Mouse (Mus musculus): ENCODE data around the gene Ccin. TPM values are rescaled to one million over a fixed set of nuclear protein-coding genes. Genes with fewer than 3 reads are reported as not detected.

Ccin gene
- total and polyA plus RNA-seq, 3 experiments = not detected

DNA sequence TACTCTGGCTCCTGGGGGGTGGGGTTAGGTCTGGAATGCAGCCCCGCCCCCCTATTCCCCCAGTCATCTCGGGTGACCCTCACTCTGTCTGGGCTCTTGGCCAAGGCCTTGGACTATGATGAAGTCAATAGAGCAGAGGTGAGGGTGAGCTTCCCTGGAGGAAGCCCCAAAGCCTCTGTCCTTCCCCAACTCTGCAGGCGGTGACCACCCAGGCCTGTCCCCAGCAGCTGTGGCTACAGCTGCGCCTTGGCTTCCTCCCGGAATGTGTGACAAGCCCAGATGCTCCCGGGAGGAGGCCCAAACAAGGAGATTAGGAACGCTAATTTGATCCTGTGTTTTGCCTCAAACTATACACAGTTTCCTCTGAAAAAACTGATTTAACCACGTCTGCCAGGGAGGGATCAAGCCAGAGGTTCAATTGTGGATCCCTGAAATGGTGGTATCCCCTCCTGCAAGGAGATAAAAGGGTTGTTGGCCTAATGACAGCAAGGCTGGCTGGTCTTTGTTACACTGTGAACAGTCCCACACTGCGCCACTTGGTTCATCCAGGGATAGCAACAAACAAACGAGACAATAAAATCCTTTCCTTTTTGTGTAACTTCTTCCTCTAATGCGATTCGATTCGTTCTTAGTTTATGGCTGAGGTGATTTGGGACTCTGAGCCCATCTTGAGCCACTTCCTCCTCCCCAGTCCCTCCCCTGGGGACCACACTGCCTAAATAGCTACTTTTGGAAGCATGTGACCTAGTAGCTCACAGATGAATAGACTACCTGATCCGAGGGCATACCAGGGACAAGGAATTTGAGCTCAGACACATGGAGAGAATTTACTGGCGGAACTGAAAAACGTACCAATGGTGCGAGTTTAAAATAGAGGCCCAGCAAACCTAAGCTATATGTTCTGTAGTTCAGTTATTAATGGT lies 4.5 kb upstream of the Ccin start:
- Histone ChIP-seq H3K4me2 (ENCODE audit: insufficient read depth, low read depth, poor library complexity, severe bottlenecking) (no peak overlapping the region), H3K4me1 (ENCODE audit: control insufficient read depth in 1 of 2, insufficient read depth in 2 of 2) (peaks cover 19 to 76% of the 10 kb centered on the region in 2 experiments)

DNA sequence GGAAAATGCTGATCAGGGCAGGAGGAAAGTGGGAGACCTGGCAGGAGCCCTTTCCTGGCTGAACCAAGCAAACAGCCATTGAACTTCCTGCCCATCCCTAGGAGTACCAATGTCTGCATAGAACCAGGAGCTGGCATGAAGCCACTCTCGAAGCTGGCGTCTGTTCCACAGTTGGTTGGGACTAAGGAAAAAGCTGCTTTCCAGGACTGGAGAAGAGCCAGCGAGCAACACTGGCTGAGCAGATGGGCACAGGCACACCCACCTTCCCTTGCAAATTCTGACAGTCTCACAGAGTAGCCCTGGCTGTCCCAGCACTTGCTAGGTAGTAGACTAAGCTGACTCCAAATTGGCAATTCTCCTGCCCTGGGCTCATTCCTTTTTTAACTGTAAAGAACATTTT lies 3.5 kb upstream of the Ccin start:
- in situ Hi-C loops (cut with MboI; ENCODE audit: low pct_ligation_motif_present, low pct_unique_long_range_greater_than_20kb, low sequenced_read_pairs) = loop anchor here (5.0 to 25.0 kb wide), 2 partner anchors 52 to 242 kb away; partner anchors contain the start of genes Hrct1 and Spaar
- dilution Hi-C loops (cut with MboI; ENCODE audit: extremely low pct_ligation_motif_present, extremely low pct_unique_long_range_greater_than_20kb, low sequenced_read_pairs) = no loop called here

More for the DNA sequence above, 4.5 kb upstream of the Ccin start:
- Histone ChIP-seq H3K27me3 (replicated peaks) (no peaks in the 10 kb centered on the region), H3K27ac (ENCODE audit: insufficient read depth, low read depth) (peak overlapping the region; percentile 20; the same call in 1 of the 2 replicates), H3K79me2 (replicated peaks; ENCODE audit: control insufficient read depth, extremely low read depth, insufficient read depth, poor library complexity, severe bottlenecking) (no peaks in the 10 kb centered on the region), H3K9me3 (replicated peaks; ENCODE audit: low read length) (no peaks in the 10 kb centered on the region), H3K4me3 (replicated peaks in 1 of 3; ENCODE audit: low read depth in 2 of 3, low read length in 2 of 3, poor library complexity in 1 of 3) (no peak overlapping the region), H3K9ac (ENCODE audit: insufficient read depth, low read depth) (no peak overlapping the region), H3K36me3 (replicated peaks in 1 of 2; ENCODE audit: control insufficient read depth in 1 of 2, insufficient read depth in 1 of 2, low read length in 1 of 2) (peaks cover 17 to 54% of the 10 kb centered on the region in 2 experiments)
- dilution Hi-C loops (cut with MboI; ENCODE audit: extremely low pct_ligation_motif_present, extremely low pct_unique_long_range_greater_than_20kb, low sequenced_read_pairs) (no loop called here), in situ Hi-C loops (cut with MboI; ENCODE audit: low pct_ligation_motif_present, low pct_unique_long_range_greater_than_20kb, low sequenced_read_pairs) (loop anchor here (25.0 kb wide), 1 partner anchor 241 kb away; the partner anchor contains the start of genes Hrct1 and Spaar)
- DNase-seq (ENCODE audit: extremely low read depth) = peak; percentile 71
- TF ChIP-seq IRF4 (IDR thresholded peaks at IDR 0.05; ENCODE audit: low read depth, low read length) (no peak), MAFK (IDR thresholded peaks at IDR 0.05; ENCODE audit: insufficient replicate concordance, low read length) (no peak), POLR2A (IDR thresholded peaks at IDR 0.05; ENCODE audit: low read depth, low read length) (no peak)

DNA sequence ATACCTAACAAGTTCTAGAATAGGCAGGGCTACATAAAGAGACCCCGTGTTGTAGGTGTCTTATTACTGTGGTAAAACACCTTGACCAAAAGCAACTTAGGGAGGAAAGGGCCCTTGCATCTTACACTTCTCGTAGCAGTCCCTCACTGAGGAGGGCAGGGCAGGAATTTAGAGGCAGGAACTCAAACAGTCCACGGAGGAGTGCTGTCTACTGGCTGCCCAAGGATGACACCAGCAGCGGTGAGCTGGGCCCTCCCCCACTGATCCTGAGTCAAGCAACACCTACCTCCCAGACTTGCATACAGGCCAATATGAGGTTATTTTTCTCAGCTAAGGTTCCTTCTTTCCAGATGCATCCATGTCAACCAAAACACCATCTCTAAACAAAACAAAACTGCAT lies 3.0 kb upstream of the Ccin start:
- no peaks in the 10 kb centered on the region for H3K27me3 ChIP-seq (replicated peaks)
- H3K4me2 ChIP-seq (ENCODE audit: insufficient read depth, low read depth, poor library complexity, severe bottlenecking) = no peak overlapping the region
- no peaks in the 10 kb centered on the region for H3K79me2 ChIP-seq (replicated peaks; ENCODE audit: control insufficient read depth, extremely low read depth, insufficient read depth, poor library complexity, severe bottlenecking)
- DNase-seq (ENCODE audit: extremely low read depth) = no peak
- no peaks in the 10 kb centered on the region for H3K9me3 ChIP-seq (replicated peaks; ENCODE audit: low read length)
- in situ Hi-C loops (cut with MboI; ENCODE audit: low pct_ligation_motif_present, low pct_unique_long_range_greater_than_20kb, low sequenced_read_pairs) (loop anchor here (5.0 to 25.0 kb wide), 2 partner anchors 53 to 243 kb away; partner anchors contain the start of genes Hrct1 and Spaar), dilution Hi-C loops (cut with MboI; ENCODE audit: extremely low pct_ligation_motif_present, extremely low pct_unique_long_range_greater_than_20kb, low sequenced_read_pairs) (no loop called here)
- no peak overlapping the region for H3K9ac ChIP-seq (ENCODE audit: insufficient read depth, low read depth)
- no peak overlapping the region for H3K27ac ChIP-seq (ENCODE audit: insufficient read depth, low read depth)
- H3K4me3 ChIP-seq (replicated peaks in 1 of 3; ENCODE audit: low read depth in 2 of 3, low read length in 2 of 3, poor library complexity in 1 of 3) = no peak overlapping the region
- TF ChIP-seq MEF2A (IDR thresholded peaks at IDR 0.05; ENCODE audit: borderline replicate concordance, low read depth, low read length) = no peak
- no peak for TF ChIP-seq GABPA (IDR thresholded peaks at IDR 0.05; ENCODE audit: insufficient replicate concordance, low read depth, low read length)
- no peak for TF ChIP-seq PAX5 (IDR thresholded peaks at IDR 0.05; ENCODE audit: low read length)
- no peak for TF ChIP-seq CHD2 (IDR thresholded peaks at IDR 0.05; ENCODE audit: low read length)
- no peak for TF ChIP-seq SIN3A (IDR thresholded peaks at IDR 0.05; ENCODE audit: low read length)
- TF ChIP-seq MAFK (IDR thresholded peaks at IDR 0.05; ENCODE audit: insufficient replicate concordance, low read length) = no peak
- TF ChIP-seq POLR2AphosphoS2 (IDR thresholded peaks at IDR 0.05; ENCODE audit: low read depth, low read length) = no peak
- no peak for TF ChIP-seq IRF4 (IDR thresholded peaks at IDR 0.05; ENCODE audit: low read depth, low read length)
- no peak for TF ChIP-seq ZNF384 (IDR thresholded peaks at IDR 0.05; ENCODE audit: low read depth, low read length)
- no peak for TF ChIP-seq TBP (conservative IDR thresholded peaks at IDR 0.05; ENCODE audit: low read depth, low read length)
- TF ChIP-seq MAZ (IDR thresholded peaks at IDR 0.05; ENCODE audit: low read depth, low read length) = no peak
- no peak for TF ChIP-seq TCF12 (IDR thresholded peaks at IDR 0.05; ENCODE audit: low read depth, low read length)
- TF ChIP-seq POLR2A (IDR thresholded peaks at IDR 0.05; ENCODE audit: low read depth, low read length) = no peak
- H3K36me3 ChIP-seq (replicated peaks in 1 of 2; ENCODE audit: control insufficient read depth in 1 of 2, insufficient read depth in 1 of 2, low read length in 1 of 2) = peaks cover 17 to 45% of the 10 kb centered on the region in 2 experiments
- H3K4me1 ChIP-seq (ENCODE audit: control insufficient read depth in 1 of 2, insufficient read depth in 2 of 2) = peaks cover 10 to 61% of the 10 kb centered on the region in 2 experiments; a peak in 3 of 4 replicates

More for the DNA sequence above, 3.5 kb upstream of the Ccin start:
- H3K4me1 ChIP-seq (ENCODE audit: control insufficient read depth in 1 of 2, insufficient read depth in 2 of 2) = peaks cover 12 to 66% of the 10 kb centered on the region in 2 experiments
- no peak for DNase-seq (ENCODE audit: extremely low read depth)
- no peaks in the 10 kb centered on the region for H3K9me3 ChIP-seq (replicated peaks; ENCODE audit: low read length)
- TF ChIP-seq USF2 (conservative IDR thresholded peaks at IDR 0.05; ENCODE audit: low read depth, low read length) = no peak
- TF ChIP-seq ZKSCAN1 (IDR thresholded peaks at IDR 0.05; ENCODE audit: borderline replicate concordance, low read depth, low read length) = no peak
- TF ChIP-seq NRF1 (IDR thresholded peaks at IDR 0.05; ENCODE audit: low read depth, low read length) = no peak
- TF ChIP-seq POLR2AphosphoS2 (IDR thresholded peaks at IDR 0.05; ENCODE audit: low read depth, low read length) = no peak
- TF ChIP-seq SIN3A (IDR thresholded peaks at IDR 0.05; ENCODE audit: low read length) = no peak
- TF ChIP-seq UBTF (IDR thresholded peaks at IDR 0.05; ENCODE audit: low read depth, low read length) = no peak
- TF ChIP-seq E2F4 (IDR thresholded peaks at IDR 0.05; ENCODE audit: insufficient replicate concordance, low read depth, low read length) = no peak
- TF ChIP-seq ETS1 (conservative IDR thresholded peaks at IDR 0.05; ENCODE audit: low read depth, low read length) = no peak
- TF ChIP-seq PAX5 (IDR thresholded peaks at IDR 0.05; ENCODE audit: low read length) = no peak
- TF ChIP-seq TBP (conservative IDR thresholded peaks at IDR 0.05; ENCODE audit: low read depth, low read length) = no peak
- no peak overlapping the region for H3K9ac ChIP-seq (ENCODE audit: insufficient read depth, low read depth)
- H3K79me2 ChIP-seq (replicated peaks; ENCODE audit: control insufficient read depth, extremely low read depth, insufficient read depth, poor library complexity, severe bottlenecking) = no peaks in the 10 kb centered on the region
- no peak overlapping the region for H3K4me3 ChIP-seq (replicated peaks in 1 of 3; ENCODE audit: low read depth in 2 of 3, low read length in 2 of 3, poor library complexity in 1 of 3)
- H3K27me3 ChIP-seq (replicated peaks) = no peaks in the 10 kb centered on the region
- H3K36me3 ChIP-seq (replicated peaks in 1 of 2; ENCODE audit: control insufficient read depth in 1 of 2, insufficient read depth in 1 of 2, low read length in 1 of 2) = peaks cover 17 to 47% of the 10 kb centered on the region in 2 experiments
- H3K4me2 ChIP-seq (ENCODE audit: insufficient read depth, low read depth, poor library complexity, severe bottlenecking) = no peak overlapping the region
- H3K27ac ChIP-seq (ENCODE audit: insufficient read depth, low read depth) = no peak overlapping the region
